Mouse (Mus musculus): Measurements from ENCODE around the gene E2f4.

DNA sequence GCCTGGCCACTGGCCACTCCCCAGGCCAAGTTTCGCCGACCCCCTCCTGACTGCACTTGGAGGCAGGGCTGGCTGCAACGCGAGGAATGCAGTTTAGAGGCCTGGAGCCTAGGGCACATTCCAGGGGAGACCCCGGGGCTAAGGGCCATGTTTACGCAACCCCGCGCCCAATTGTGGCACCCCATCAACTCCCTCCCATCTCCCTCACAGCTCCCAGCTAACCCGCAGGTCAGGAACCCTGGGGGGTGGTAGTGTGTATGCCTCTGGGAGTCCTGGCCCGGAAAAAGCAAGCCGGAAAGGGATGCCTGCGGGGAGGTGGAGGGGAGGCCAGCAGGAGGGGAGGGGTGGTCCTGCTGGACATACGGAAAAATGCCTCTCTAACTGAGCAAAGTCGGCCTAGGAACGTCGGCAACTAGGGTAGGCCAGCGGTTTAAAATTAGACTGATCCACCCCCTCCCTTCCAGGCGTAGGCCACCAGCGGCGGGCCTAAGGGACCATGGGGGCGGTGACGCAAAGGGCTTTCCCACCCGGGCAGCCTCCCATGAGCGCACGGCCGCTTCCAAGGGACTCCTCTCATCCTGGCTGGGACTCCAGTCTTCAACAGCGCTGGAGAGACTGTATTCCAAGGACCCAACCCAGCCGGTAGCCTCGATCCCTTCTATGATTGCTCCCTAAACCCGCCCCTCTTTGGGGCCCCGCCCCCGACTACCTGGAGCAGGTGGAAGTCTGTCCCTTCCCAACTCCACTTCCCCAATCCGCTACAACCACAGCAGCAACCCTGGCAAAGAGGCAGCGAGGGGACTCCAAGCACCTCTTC is 49.4 kb downstream of the E2f4 start:
- no peak for TF ChIP-seq POLR2A (IDR thresholded peaks at IDR 0.05; ENCODE audit: extremely low read depth, insufficient read depth, low read length)
- TF ChIP-seq CTCF (IDR thresholded peaks at IDR 0.05; ENCODE audit: extremely low read depth, insufficient read depth, low read length) = no peak
